Mouse (Mus musculus): ENCODE measurements at regions not wholly inside any gene's neighbourhood (a gene's known extent, or its start where the extent isn't known, plus 50 kb on each side); places are given as distances from the start of the nearest gene placed in this dataset.

GRCm38 (mm10) chr9:14091099-14091930 lies 183.6 kb upstream of the Sesn3 start:
- H3K27me3 ChIP-seq (ENCODE audit: insufficient read depth, poor library complexity, severe bottlenecking), result no peaks in the 10 kb centered on the region
- no peak for DNase-seq (ENCODE audit: low spot score)
- WGBS, result 82% methylated on average over 8 of the region's 8 CpGs

GRCm38 (mm10) chr9:14092996-14093442 lies 181.8 kb upstream of the Sesn3 start:
- Histone ChIP-seq H3K36me3 (no peaks in the 10 kb centered on the region), H3K27ac (no peak overlapping the region), H3K9me3 (no peaks in the 10 kb centered on the region), H3K27me3 (ENCODE audit: insufficient read depth, poor library complexity, severe bottlenecking) (no peaks in the 10 kb centered on the region), H3K4me3 (no peak overlapping the region), H3K4me1 (replicated peaks) (peaks cover 10% of the 10 kb centered on the region)
- WGBS, result 70% methylated on average over 2 of the region's 2 CpGs
- no peak for DNase-seq (ENCODE audit: low spot score)

More at GRCm38 (mm10) chr9:14091099-14091930, 183.6 kb upstream of the Sesn3 start:
- no peak overlapping the region for H3K27ac ChIP-seq
- H3K36me3 ChIP-seq, result no peaks in the 10 kb centered on the region
- no peaks in the 10 kb centered on the region for H3K9me3 ChIP-seq
- H3K4me3 ChIP-seq, result no peak overlapping the region
- H3K4me1 ChIP-seq (replicated peaks), result peaks cover 10% of the 10 kb centered on the region

GRCm38 (mm10) chr9:14103538-14103937 lies 171.3 kb upstream of the Sesn3 start:
- Histone ChIP-seq H3K27me3 (ENCODE audit: insufficient read depth, poor library complexity, severe bottlenecking) (no peaks in the 10 kb centered on the region), H3K4me1 (replicated peaks) (no peaks in the 10 kb centered on the region), H3K36me3 (no peaks in the 10 kb centered on the region), H3K9me3 (no peaks in the 10 kb centered on the region), H3K4me3 (no peak overlapping the region), H3K27ac (no peak overlapping the region)
- DNase-seq (ENCODE audit: low spot score), result no peak
- 82% methylated on average over 1 of the region's 1 CpGs for WGBS

- no peaks in the 10 kb centered on the region for H3K36me3 ChIP-seq
- H3K4me1 ChIP-seq (replicated peaks), result no peaks in the 10 kb centered on the region
- DNase-seq (ENCODE audit: low spot score), result no peak
- H3K27ac ChIP-seq, result no peak overlapping the region
- H3K27me3 ChIP-seq (ENCODE audit: insufficient read depth, poor library complexity, severe bottlenecking), result no peaks in the 10 kb centered on the region
- no peaks in the 10 kb centered on the region for H3K9me3 ChIP-seq
- no peak overlapping the region for H3K4me3 ChIP-seq
- WGBS, result 70% methylated on average over 2 of the region's 2 CpGs
These were observed 169.9 kb upstream of the Sesn3 start for GRCm38 (mm10) chr9:14104921-14105320.

GRCm38 (mm10) chr9:14106371-14106770 lies 168.5 kb upstream of the Sesn3 start:
- no peaks in the 10 kb centered on the region for H3K9me3 ChIP-seq
- no peak overlapping the region for H3K27ac ChIP-seq
- peaks cover 5% of the 10 kb centered on the region for H3K4me1 ChIP-seq (replicated peaks)
- no peak overlapping the region for H3K4me3 ChIP-seq
- no peak for DNase-seq (ENCODE audit: low spot score)
- no peaks in the 10 kb centered on the region for H3K27me3 ChIP-seq (ENCODE audit: insufficient read depth, poor library complexity, severe bottlenecking)
- H3K36me3 ChIP-seq, result no peaks in the 10 kb centered on the region
- 92% methylated on average over 1 of the region's 1 CpGs for WGBS

- H3K4me3 ChIP-seq, result no peak overlapping the region
- no peak overlapping the region for H3K27ac ChIP-seq
- no peaks in the 10 kb centered on the region for H3K9me3 ChIP-seq
- no peak for DNase-seq (ENCODE audit: low spot score)
- no peaks in the 10 kb centered on the region for H3K36me3 ChIP-seq
- WGBS, result 88% methylated on average over 4 of the region's 4 CpGs
- H3K27me3 ChIP-seq (ENCODE audit: insufficient read depth, poor library complexity, severe bottlenecking), result no peaks in the 10 kb centered on the region
- peaks cover 15% of the 10 kb centered on the region for H3K4me1 ChIP-seq (replicated peaks)
These were observed 166.1 kb upstream of the Sesn3 start for GRCm38 (mm10) chr9:14108798-14109197.

- no peaks in the 10 kb centered on the region for H3K27me3 ChIP-seq (ENCODE audit: insufficient read depth, poor library complexity, severe bottlenecking)
- H3K4me3 ChIP-seq, result no peak overlapping the region
- H3K4me1 ChIP-seq (replicated peaks), result peaks cover 15% of the 10 kb centered on the region
- no peaks in the 10 kb centered on the region for H3K36me3 ChIP-seq
- DNase-seq (ENCODE audit: low spot score), result no peak
- no peaks in the 10 kb centered on the region for H3K9me3 ChIP-seq
- WGBS, result 83% methylated on average over 4 of the region's 4 CpGs
- no peak overlapping the region for H3K27ac ChIP-seq
These were observed 165.4 kb upstream of the Sesn3 start for GRCm38 (mm10) chr9:14109492-14109891.

GRCm38 (mm10) chr9:14111713-14112112 lies 163.2 kb upstream of the Sesn3 start:
- Histone ChIP-seq H3K27ac (no peak overlapping the region), H3K36me3 (no peaks in the 10 kb centered on the region), H3K4me3 (no peak overlapping the region), H3K9me3 (no peaks in the 10 kb centered on the region), H3K27me3 (ENCODE audit: insufficient read depth, poor library complexity, severe bottlenecking) (no peaks in the 10 kb centered on the region), H3K4me1 (replicated peaks) (peaks cover 15% of the 10 kb centered on the region)
- 39% methylated on average over 2 of the region's 2 CpGs for WGBS
- no peak for DNase-seq (ENCODE audit: low spot score)

- Histone ChIP-seq H3K27ac (no peak overlapping the region), H3K4me1 (replicated peaks) (peaks cover 19% of the 10 kb centered on the region), H3K4me3 (no peak overlapping the region), H3K9me3 (no peaks in the 10 kb centered on the region), H3K36me3 (no peaks in the 10 kb centered on the region), H3K27me3 (ENCODE audit: insufficient read depth, poor library complexity, severe bottlenecking) (no peaks in the 10 kb centered on the region)
- DNase-seq (ENCODE audit: low spot score), result no peak
- WGBS, result 87% methylated on average over 3 of the region's 3 CpGs
These were observed 159.3 kb upstream of the Sesn3 start for GRCm38 (mm10) chr9:14115521-14115920.

GRCm38 (mm10) chr9:14116097-14116840 lies 158.6 kb upstream of the Sesn3 start:
- H3K27ac ChIP-seq, result no peak overlapping the region
- no peaks in the 10 kb centered on the region for H3K27me3 ChIP-seq (ENCODE audit: insufficient read depth, poor library complexity, severe bottlenecking)
- WGBS, result 80% methylated on average over 8 of the region's 8 CpGs
- no peaks in the 10 kb centered on the region for H3K36me3 ChIP-seq
- peaks cover 15% of the 10 kb centered on the region for H3K4me1 ChIP-seq (replicated peaks)
- no peaks in the 10 kb centered on the region for H3K9me3 ChIP-seq
- H3K4me3 ChIP-seq, result no peak overlapping the region
- no peak for DNase-seq (ENCODE audit: low spot score)

- no peaks in the 10 kb centered on the region for H3K9me3 ChIP-seq
- H3K27me3 ChIP-seq (ENCODE audit: insufficient read depth, poor library complexity, severe bottlenecking), result no peaks in the 10 kb centered on the region
- H3K4me3 ChIP-seq, result no peak overlapping the region
- no peaks in the 10 kb centered on the region for H3K4me1 ChIP-seq (replicated peaks)
- H3K27ac ChIP-seq, result no peak overlapping the region
- 87% methylated on average over 5 of the region's 5 CpGs for WGBS
- DNase-seq (ENCODE audit: low spot score), result no peak
- H3K36me3 ChIP-seq, result no peaks in the 10 kb centered on the region
These were observed 141.5 kb upstream of the Sesn3 start for GRCm38 (mm10) chr9:14133372-14133771.

- DNase-seq (ENCODE audit: low spot score), result no peak
- Histone ChIP-seq H3K27ac (no peak overlapping the region), H3K4me1 (replicated peaks) (no peaks in the 10 kb centered on the region), H3K27me3 (ENCODE audit: insufficient read depth, poor library complexity, severe bottlenecking) (no peaks in the 10 kb centered on the region), H3K4me3 (no peak overlapping the region), H3K9me3 (no peaks in the 10 kb centered on the region), H3K36me3 (no peaks in the 10 kb centered on the region)
- WGBS, result 76% methylated on average over 6 of the region's 6 CpGs
These were observed 139.9 kb upstream of the Sesn3 start for GRCm38 (mm10) chr9:14134894-14135450.

- DNase-seq (ENCODE audit: low spot score), result no peak
These were observed 133.5 kb upstream of the Sesn3 start for GRCm38 (mm10) chr9:14141321-14141720.

More at GRCm38 (mm10) chr9:14141321-14141720, 133.5 kb upstream of the Sesn3 start:
- Histone ChIP-seq H3K27ac (no peak overlapping the region), H3K27me3 (ENCODE audit: insufficient read depth, poor library complexity, severe bottlenecking) (no peaks in the 10 kb centered on the region), H3K4me1 (replicated peaks) (no peaks in the 10 kb centered on the region), H3K9me3 (no peaks in the 10 kb centered on the region), H3K36me3 (no peaks in the 10 kb centered on the region), H3K4me3 (no peak overlapping the region)
- 89% methylated on average over 4 of the region's 4 CpGs for WGBS
